Mouse (Mus musculus) olfactory bulb, adult 2 months (tissue): ENCODE measurements at regions not wholly inside any gene's neighbourhood (a gene's known extent, or its start where the extent isn't known, plus 50 kb on each side); places are given as distances from the start of the nearest gene placed in this dataset.

Source experiments
- H3K27ac ChIP-seq: fragments of 200-500 bp; 2 replicates; pipeline ENCODE4 v1.5.1; 2012; ENCODE audit warnings: low read depth, low read length; ENCODE audit not compliant: insufficient read depth
- H3K4me1 ChIP-seq: fragments of 200-500 bp; 2 replicates; pipeline ENCODE4 v1.6.1; 2012; ENCODE audit warnings: low read length; ENCODE audit not compliant: control insufficient read depth, insufficient read depth
- H3K4me3 ChIP-seq: fragments of 200-500 bp; 2 replicates; pipeline ENCODE4 v1.5.1; 2012; ENCODE audit warnings: mild to moderate bottlenecking, low read depth, low read length, moderate library complexity; ENCODE audit not compliant: insufficient read depth
- CTCF ChIP-seq: fragments of 200-500 bp; IDR thresholded peaks from 2 replicates; pipeline ENCODE4 v1.5.1; 2012; ENCODE audit warnings: low read depth, mild to moderate bottlenecking, low read length, moderate library complexity; ENCODE audit not compliant: insufficient read depth
- POLR2A ChIP-seq: fragments of 200-500 bp; IDR thresholded peaks from 2 replicates; pipeline ENCODE4 v1.6.1; 2012; ENCODE audit warnings: mild to moderate bottlenecking, low read depth, low read length, moderate library complexity; ENCODE audit not compliant: insufficient read depth
- WGBS: fragments of 180-500 bp; shearing (Covaris S2); methylation state at CpG from one replicate; pipeline ENCODE4 v1.1.7; 2018; 5-methylcytosine and 5-hydroxymethylcytosine counted together

DNA sequence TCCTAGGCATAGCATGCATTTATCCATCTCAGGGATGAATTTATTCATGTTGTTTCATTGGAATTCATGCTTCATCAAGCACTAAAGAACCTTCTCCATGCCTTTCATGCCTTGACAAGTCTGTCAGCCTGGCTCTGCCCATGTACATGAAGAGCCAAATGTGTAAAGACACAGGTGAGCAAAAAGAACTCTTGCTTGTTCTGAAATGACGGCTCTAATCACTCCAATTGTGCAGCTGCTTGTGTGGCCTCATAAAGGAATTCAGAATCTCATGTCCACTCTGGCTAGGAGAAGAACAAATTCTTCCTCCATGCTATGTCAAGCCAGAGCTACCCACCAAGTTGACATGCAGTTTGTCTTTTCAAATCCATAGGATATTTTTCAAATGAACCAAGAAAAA is 319.2 kb upstream of the Lmcd1 start:
- H3K4me1 ChIP-seq = no peaks in the 10 kb centered on the region
- WGBS = 78% methylated on average over 1 of the region's 1 CpGs
- no peak overlapping the region for H3K4me3 ChIP-seq
- TF ChIP-seq CTCF (no peak), POLR2A (no peak)
- H3K27ac ChIP-seq = no peak overlapping the region

DNA sequence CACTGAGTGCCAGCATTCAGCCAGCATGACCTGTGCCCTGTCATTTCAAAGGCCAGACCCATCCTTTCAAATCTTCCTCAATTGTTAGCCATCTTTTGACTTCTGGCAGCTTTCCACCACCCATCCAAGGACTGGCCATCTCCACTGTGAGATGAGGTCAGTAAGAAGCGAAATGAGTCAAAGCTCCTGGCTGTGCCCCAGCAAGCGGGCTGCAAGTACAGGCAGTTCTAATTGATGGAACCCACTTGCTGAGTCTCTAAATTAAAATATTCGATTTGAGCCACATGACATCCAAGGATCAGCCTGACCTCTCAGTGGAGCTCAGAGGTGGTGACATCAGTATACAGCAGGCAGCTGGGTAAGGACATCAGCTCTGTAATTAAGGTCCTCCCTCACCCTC is 307.8 kb upstream of the Lmcd1 start:
- no peaks in the 10 kb centered on the region for H3K4me1 ChIP-seq
- no peak overlapping the region for H3K27ac ChIP-seq
- 76% methylated on average over 3 of the region's 3 CpGs for WGBS
- H3K4me3 ChIP-seq = no peak overlapping the region
- TF ChIP-seq CTCF = no peak
- no peak for TF ChIP-seq POLR2A

DNA sequence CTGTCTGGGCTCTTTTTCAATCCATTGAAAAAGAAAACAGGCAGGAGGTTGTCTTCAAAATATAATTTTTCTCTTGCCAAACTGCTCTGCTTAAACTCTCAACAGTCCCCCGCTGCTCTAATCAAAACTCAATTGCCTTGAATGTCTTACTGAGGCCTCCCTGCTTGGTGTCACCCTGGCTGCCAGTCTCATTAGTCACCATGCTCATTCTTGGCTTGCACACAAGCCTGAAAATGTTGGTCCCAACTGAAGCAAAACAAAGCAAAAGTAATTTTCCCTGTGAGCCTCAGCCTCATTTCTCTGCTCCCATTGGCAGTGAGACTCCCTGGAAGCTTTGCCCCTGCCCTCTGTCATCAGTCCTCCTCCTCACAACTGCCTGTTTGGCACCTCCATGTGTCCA is 288.1 kb upstream of the Lmcd1 start:
- TF ChIP-seq CTCF = no peak
- no peak for TF ChIP-seq POLR2A
- H3K4me1 ChIP-seq = no peaks in the 10 kb centered on the region
- H3K4me3 ChIP-seq = no peak overlapping the region
- no peak overlapping the region for H3K27ac ChIP-seq
- WGBS = 58% methylated on average over 1 of the region's 1 CpGs

DNA sequence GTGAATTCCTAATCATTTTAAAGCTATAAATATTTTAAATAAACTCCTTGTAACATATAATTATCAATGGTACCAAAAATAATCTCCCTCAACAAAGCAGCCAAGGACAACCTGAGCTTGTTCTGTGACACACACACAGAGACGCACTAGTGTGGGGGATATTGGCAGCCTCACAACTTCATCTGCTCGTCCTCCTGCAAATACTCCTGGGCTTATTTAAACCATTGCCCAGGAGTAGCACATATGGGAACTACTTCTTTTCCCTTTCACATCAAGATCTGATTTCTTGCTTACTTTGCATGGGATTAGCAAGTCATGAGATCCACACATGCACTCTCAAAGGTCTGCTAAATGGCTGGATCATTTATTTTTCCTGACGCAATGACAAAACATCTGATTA is 277.7 kb upstream of the Lmcd1 start:
- TF ChIP-seq POLR2A (no peak), CTCF (no peak)
- H3K4me3 ChIP-seq = no peak overlapping the region
- 59% methylated on average over 3 of the region's 3 CpGs for WGBS
- H3K27ac ChIP-seq = no peak overlapping the region
- H3K4me1 ChIP-seq = no peaks in the 10 kb centered on the region

DNA sequence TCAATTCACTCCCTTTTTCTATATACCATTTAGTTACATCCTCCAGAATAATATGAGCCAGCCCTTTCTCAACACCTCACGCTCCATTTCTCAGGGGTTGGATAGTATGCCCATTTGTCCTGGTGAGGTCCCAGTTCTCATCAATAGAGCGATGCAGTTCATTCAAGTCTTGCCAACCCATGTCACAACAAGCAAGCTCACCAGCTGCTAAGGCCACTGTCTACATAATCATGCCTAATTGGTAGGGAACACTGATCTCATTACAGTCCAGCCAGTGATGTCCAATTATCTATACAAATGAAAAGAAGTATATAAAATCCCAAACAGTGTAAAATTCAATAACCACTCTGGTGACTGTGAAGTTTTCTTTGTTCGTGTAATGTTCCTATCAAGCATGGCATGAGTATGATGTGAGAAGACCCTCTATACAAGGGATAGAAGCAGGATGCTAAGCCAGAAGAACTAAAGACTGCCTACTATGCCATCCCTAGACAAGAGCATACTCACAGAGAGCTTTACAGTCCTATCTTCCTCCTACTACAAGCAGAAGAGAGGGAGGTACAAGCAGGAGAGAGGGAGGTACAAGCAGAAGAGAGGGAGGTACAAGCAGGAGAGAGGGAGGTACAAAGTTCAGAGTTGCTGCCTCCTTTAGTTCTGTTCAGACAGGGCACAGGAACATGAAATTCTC is 269.6 kb upstream of the Lmcd1 start:
- Histone ChIP-seq H3K4me1 (no peaks in the 10 kb centered on the region), H3K27ac (no peak overlapping the region), H3K4me3 (no peak overlapping the region)
- TF ChIP-seq CTCF (no peak), POLR2A (no peak)
- 65% methylated on average over 3 of the region's 3 CpGs for WGBS

DNA sequence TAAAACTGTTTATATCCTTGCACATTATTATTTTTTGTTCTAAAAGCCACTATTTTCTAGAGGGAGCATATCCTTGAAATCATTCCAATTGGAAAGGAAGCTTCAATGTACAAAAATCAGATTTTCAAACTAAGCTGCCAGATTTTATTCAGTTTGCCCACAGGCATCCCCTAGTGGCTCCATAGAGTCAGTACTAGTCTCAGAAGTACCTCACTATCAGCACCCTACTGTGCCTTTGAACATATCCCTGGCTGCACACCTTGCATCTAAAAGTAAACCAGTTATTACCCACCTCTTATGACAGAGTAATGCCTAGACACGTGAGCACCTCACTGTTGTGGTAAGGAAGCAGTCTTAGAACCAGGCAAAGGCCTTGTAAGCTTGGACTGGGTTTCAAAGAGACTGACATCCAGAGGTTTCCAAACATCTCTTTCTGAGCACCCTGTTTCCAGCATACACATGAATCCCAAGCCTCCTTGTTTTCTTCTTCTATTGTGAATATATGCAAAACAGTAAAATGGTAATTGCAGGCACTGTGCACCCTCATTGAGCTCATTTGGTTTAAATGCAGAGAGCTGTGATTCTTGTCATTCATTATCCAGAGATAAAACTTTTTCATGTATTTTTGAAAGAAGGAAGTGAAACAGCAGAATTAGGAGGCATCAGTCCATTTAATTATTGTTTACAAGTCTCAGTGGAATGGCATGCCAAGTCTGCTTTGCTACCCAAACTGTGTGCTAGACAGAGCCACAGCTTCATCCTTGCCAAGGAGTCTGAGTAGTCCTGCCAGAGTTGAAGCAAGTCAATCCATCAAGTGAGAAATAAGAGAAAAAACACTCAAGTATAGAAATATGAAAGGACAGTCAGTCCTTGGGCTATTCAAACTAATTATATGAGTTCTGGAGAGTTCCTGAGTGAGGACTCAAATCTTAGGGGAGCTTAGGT is 247.0 kb upstream of the Lmcd1 start:
- no peak overlapping the region for H3K4me3 ChIP-seq
- no peaks in the 10 kb centered on the region for H3K4me1 ChIP-seq
- H3K27ac ChIP-seq = no peak overlapping the region
- WGBS = 29% methylated on average over 1 of the region's 1 CpGs
- no peak for TF ChIP-seq CTCF
- TF ChIP-seq POLR2A = no peak

DNA sequence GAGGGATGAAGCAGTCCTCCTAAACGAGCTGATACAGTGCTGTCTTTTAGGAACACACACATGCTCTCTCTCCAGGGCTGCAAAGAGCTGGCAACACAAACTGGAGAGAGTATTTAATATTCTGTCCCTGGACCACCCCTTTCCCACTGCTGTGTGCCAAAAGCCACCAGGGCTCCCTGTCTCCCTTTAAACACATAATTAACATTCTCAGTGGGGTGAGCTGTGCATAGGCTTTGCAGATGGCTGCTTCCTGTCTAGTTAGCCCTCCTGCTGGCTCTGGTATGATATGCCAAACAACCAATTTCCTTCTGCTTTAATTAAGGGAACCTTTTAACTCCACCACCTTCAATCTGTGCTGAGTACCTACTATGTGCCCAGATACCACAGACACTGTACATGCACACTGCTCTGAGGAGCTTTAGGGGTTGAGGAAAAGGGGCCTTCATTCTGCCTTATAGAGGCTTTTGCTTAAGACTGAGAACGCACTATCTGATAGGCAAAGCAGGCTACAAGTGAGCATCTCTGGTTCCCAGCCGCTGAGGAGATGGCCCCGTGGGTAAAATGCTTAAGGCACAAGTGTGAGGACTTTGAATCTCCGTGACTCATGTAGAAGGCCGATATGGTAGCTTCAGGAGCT is 222.9 kb upstream of the Lmcd1 start:
- H3K4me1 ChIP-seq = no peaks in the 10 kb centered on the region
- 60% methylated on average over 6 of the region's 6 CpGs for WGBS
- H3K27ac ChIP-seq = no peak overlapping the region
- TF ChIP-seq POLR2A (no peak), CTCF (no peak)
- H3K4me3 ChIP-seq = no peak overlapping the region

DNA sequence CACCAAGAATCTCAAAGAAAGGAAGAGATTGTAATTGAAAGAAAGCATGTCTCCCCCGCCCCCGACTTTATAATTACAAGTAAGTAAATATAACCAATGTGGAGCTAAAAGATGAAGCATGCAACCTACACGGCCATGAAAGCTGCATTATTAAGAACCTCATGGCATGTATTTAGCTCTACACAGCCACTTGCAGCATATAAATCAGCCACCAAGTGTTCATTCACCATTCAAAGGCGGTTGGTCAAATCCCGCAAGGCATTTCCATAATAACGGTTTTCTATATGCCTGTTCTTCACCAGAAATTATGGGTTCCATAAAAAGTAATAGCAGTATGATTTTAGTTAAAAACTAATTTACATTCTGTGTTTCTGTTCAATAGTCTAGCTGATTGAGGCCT is 221.4 kb upstream of the Lmcd1 start:
- Histone ChIP-seq H3K27ac (no peak overlapping the region), H3K4me1 (no peaks in the 10 kb centered on the region), H3K4me3 (no peak overlapping the region)
- TF ChIP-seq POLR2A (no peak), CTCF (no peak)
- 72% methylated on average over 6 of the region's 6 CpGs for WGBS

DNA sequence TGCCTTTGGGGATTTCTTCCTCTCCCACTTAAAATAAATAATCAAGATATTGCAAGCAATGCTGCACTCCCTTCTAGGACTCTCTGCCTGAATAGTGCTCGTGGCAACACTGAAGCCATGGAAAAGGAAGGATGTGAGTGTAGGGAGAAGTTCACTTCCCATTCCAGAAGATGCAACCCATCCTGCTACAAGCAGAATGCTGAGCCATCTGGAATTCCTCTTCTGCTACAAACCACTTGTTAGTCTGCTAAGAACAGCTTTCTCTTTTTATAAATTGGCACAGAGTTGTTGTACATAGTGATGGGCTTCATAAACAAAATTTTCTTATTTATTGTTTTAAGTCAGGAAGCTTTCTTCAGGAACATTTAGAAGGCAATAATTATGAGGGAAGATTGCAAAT is 215.7 kb upstream of the Lmcd1 start:
- Histone ChIP-seq H3K4me3 (no peak overlapping the region), H3K27ac (no peak overlapping the region)
- 58% methylated on average over 1 of the region's 1 CpGs for WGBS

More for the DNA sequence above, 215.7 kb upstream of the Lmcd1 start:
- no peak for TF ChIP-seq POLR2A
- no peak for TF ChIP-seq CTCF
- no peaks in the 10 kb centered on the region for H3K4me1 ChIP-seq
